Mouse (Mus musculus) spleen, adult 2 months (tissue): ENCODE results near the gene Cemip. TPM values are rescaled to one million over a fixed set of nuclear protein-coding genes. Genes with fewer than 3 reads are reported as not detected.

Experiments
- DNase-seq, 2 experiments: peaks; one replicate each; pipeline versions ENCODE4 v3.0.0 to v3.0.0-alpha.2; 2012 to 2021; ENCODE audit warnings: low spot score in 2 of 2, low read depth in 1 of 2
- H3K27ac ChIP-seq: fragments of 200-500 bp; 2 replicates; pipeline ENCODE4 v1.5.1; 2012; ENCODE audit warnings: low read length, inconsistent platforms; ENCODE audit not compliant: insufficient read depth
- H3K27me3 ChIP-seq: fragments of 200-500 bp; 2 replicates; pipeline ENCODE4 v1.6.1; 2012; ENCODE audit warnings: mild to moderate bottlenecking, moderate library complexity, low read length, inconsistent platforms; ENCODE audit not compliant: control insufficient read depth, insufficient read depth
- H3K36me3 ChIP-seq: fragments of 200-500 bp; 2 replicates; pipeline ENCODE4 v1.6.1; 2012; ENCODE audit warnings: mild to moderate bottlenecking, low read length, inconsistent platforms; ENCODE audit not compliant: control insufficient read depth, insufficient read depth
- H3K4me1 ChIP-seq: fragments of 200-500 bp; 2 replicates; pipeline ENCODE4 v1.6.1; 2011; ENCODE audit warnings: inconsistent platforms; ENCODE audit not compliant: control insufficient read depth, insufficient read depth, insufficient read length
- H3K4me3 ChIP-seq: fragments of 200-500 bp; 2 replicates; pipeline ENCODE4 v1.5.1; 2011; ENCODE audit warnings: mild to moderate bottlenecking, inconsistent platforms; ENCODE audit not compliant: insufficient read depth, insufficient read length; ENCODE audit errors: extremely low read depth
- CTCF ChIP-seq: fragments of 200-500 bp; IDR thresholded peaks from 2 replicates; pipeline ENCODE4 v1.5.1; 2011; ENCODE audit warnings: mild to moderate bottlenecking, inconsistent platforms; ENCODE audit not compliant: insufficient read depth, insufficient read length, insufficient replicate concordance; ENCODE audit errors: extremely low read depth
- POLR2A ChIP-seq: fragments of 200-500 bp; IDR thresholded peaks from 2 replicates; pipeline ENCODE4 v1.6.1; 2011; ENCODE audit warnings: low read depth, low read length, inconsistent platforms
- WGBS: fragments of 180-500 bp; shearing (Covaris S2); methylation state at CpG from one replicate; pipeline ENCODE4 v1.1.7; 2018; 5-methylcytosine and 5-hydroxymethylcytosine counted together
- polyA plus RNA-seq: library from polyadenylated mRNA; depleted of rRNA; stranded (reverse); fragments of >200 nt; gene quantifications from 2 replicates; pipeline ENCODE4 v1.2.3, GENCODE M21; 2012

Cemip gene
- polyA plus RNA-seq, 1 experiment = 2.4 TPM

- Histone ChIP-seq H3K4me3 (no peak overlapping the region), H3K27me3 (no peaks in the 10 kb centered on the region), H3K4me1 (no peaks in the 10 kb centered on the region), H3K27ac (no peak overlapping the region), H3K36me3 (no peaks in the 10 kb centered on the region)
- DNase-seq = no peak
- WGBS = 40% methylated on average over 3 of the region's 3 CpGs
- TF ChIP-seq CTCF (no peak), POLR2A (no peak)
Measured at GRCm38 (mm10) chr7:84029120-84029771, 57.1 kb downstream of the Cemip start.

GRCm38 (mm10) chr7:84028368-84028767 lies 57.9 kb downstream of the Cemip start:
- no peak for DNase-seq
- Histone ChIP-seq H3K4me1 (no peaks in the 10 kb centered on the region), H3K27ac (no peak overlapping the region)

GRCm38 (mm10) chr7:84026950-84027585 lies 59.2 kb downstream of the Cemip start:
- Histone ChIP-seq H3K27me3 (no peaks in the 10 kb centered on the region), H3K4me1 (no peaks in the 10 kb centered on the region), H3K36me3 (no peaks in the 10 kb centered on the region), H3K4me3 (no peak overlapping the region), H3K27ac (no peak overlapping the region)
- no peak for DNase-seq
- TF ChIP-seq POLR2A (no peak), CTCF (no peak)
- 79% methylated on average over 1 of the region's 1 CpGs for WGBS

More at GRCm38 (mm10) chr7:84028368-84028767, 57.9 kb downstream of the Cemip start:
- Histone ChIP-seq H3K36me3 (no peaks in the 10 kb centered on the region), H3K27me3 (no peaks in the 10 kb centered on the region), H3K4me3 (no peak overlapping the region)
- TF ChIP-seq CTCF (no peak), POLR2A (no peak)
- WGBS = 81% methylated on average over 4 of the region's 4 CpGs

- WGBS = 84% methylated on average over 4 of the region's 4 CpGs
- H3K27me3 ChIP-seq = no peaks in the 10 kb centered on the region
- no peak overlapping the region for H3K4me3 ChIP-seq
- TF ChIP-seq POLR2A (no peak), CTCF (no peak)
- H3K4me1 ChIP-seq = no peaks in the 10 kb centered on the region
- no peak overlapping the region for H3K27ac ChIP-seq
- no peak for DNase-seq
- H3K36me3 ChIP-seq = no peaks in the 10 kb centered on the region
Measured at GRCm38 (mm10) chr7:84026090-84026489, 60.2 kb downstream of the Cemip start.

- DNase-seq = no peak
- no peaks in the 10 kb centered on the region for H3K4me1 ChIP-seq
- no peak overlapping the region for H3K27ac ChIP-seq
- 88% methylated on average over 6 of the region's 6 CpGs for WGBS
- no peak overlapping the region for H3K4me3 ChIP-seq
- H3K36me3 ChIP-seq = no peaks in the 10 kb centered on the region
- H3K27me3 ChIP-seq = no peaks in the 10 kb centered on the region
- TF ChIP-seq POLR2A (no peak), CTCF (no peak)
Measured at GRCm38 (mm10) chr7:84023466-84023865, 62.8 kb downstream of the Cemip start.

- TF ChIP-seq POLR2A = no peak
- no peak for TF ChIP-seq CTCF
- 75% methylated on average over 3 of the region's 3 CpGs for WGBS
- no peak overlapping the region for H3K27ac ChIP-seq
Measured at GRCm38 (mm10) chr7:84022462-84022861, 63.8 kb downstream of the Cemip start.

GRCm38 (mm10) chr7:84019381-84019780 lies 66.9 kb downstream of the Cemip start:
- Histone ChIP-seq H3K27ac (no peak overlapping the region), H3K4me1 (no peaks in the 10 kb centered on the region), H3K36me3 (no peaks in the 10 kb centered on the region), H3K4me3 (no peak overlapping the region), H3K27me3 (no peaks in the 10 kb centered on the region)
- no peak for DNase-seq
- no peak for TF ChIP-seq POLR2A
- no peak for TF ChIP-seq CTCF

More at GRCm38 (mm10) chr7:84022462-84022861, 63.8 kb downstream of the Cemip start:
- no peaks in the 10 kb centered on the region for H3K36me3 ChIP-seq
- no peak for DNase-seq
- H3K4me3 ChIP-seq = no peak overlapping the region
- no peaks in the 10 kb centered on the region for H3K27me3 ChIP-seq
- no peaks in the 10 kb centered on the region for H3K4me1 ChIP-seq
